Mouse (Mus musculus) spleen, adult 18-20 months (tissue): Measurements from ENCODE around the gene D10Wsu102e.

Experiments used
- DNase-seq, 2 experiments: peaks; one replicate each; pipeline ENCODE4 v3.0.0; 2022; ENCODE audit warnings: mixed read lengths in 2 of 2

The D10Wsu102e gene

DNA sequence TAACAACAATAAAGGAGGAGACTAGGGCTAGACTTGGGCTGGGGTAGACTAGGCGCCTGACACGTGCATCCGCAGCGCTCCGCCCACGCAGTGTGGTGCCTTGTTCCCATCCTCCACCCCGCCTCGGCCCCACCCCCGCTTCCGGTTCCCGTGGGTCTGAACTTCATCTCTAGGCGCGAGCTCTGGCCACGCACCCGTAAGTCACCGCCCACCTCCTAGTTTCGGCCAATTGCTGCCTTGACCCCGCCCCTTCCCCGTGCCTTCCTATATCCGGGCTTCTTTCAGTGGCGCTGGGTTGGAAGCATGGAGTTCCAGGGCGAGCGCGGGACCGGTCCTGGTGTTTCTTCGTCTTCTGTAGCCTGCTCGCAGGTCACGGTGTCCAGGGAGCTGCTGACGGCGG is at the start of gene D10Wsu102e:
D10Wsu102e (plus strand) TSS at position 266 of the 400 bp plus-strand sequence.
- peak; percentile 92 to 93 for DNase-seq

DNA sequence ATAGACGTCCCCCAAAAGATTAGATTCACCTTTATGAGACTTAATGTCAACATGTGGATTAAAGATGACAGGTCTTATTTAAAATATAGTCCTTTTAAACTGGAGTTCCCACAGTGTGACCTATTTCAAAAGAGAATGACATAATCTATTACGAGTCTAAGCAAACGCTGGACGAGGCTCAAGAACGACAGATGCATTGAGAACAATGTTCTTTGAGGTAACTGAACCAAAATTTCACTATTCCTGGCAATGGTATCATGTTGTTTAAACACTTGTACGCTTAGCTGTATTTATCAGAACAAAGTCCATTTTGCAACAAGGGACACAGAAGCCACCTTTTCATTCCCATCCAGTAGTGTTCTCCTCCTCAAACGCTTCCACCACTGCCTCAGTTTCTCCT is 49.7 kb upstream of the D10Wsu102e start:
- DNase-seq: no peak

- DNase-seq: no peak
Measured at GRCm38 (mm10) chr10:83313033-83313432, 47.0 kb upstream of the D10Wsu102e start.

- DNase-seq: no peak
Measured at GRCm38 (mm10) chr10:83320396-83320795, 39.6 kb upstream of the D10Wsu102e start.

DNA sequence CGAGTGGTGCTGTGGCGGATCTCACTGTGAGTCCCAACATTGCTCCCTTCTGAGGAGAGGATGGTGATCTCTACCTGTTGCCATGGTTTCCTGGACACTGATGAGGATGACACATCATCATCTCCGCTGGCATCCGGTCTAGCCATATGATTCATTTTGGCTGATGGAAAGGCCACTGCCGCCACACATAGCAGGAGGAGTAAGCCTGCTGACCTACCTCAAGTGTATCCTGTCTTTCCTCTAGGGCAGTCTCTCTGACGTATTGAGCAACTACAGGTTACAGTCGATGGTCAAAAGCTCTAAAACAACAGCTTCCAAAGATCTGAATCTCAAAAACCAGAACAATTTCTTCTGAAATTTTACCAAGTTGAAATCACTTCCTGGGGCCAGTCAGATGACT is 39.2 kb upstream of the D10Wsu102e start:
- DNase-seq: no peak

GRCm38 (mm10) chr10:83321528-83321927 is 38.5 kb upstream of the D10Wsu102e start:
- DNase-seq: no peak

GRCm38 (mm10) chr10:83322551-83323100 is 37.4 kb upstream of the D10Wsu102e start:
- DNase-seq: no peak

DNA sequence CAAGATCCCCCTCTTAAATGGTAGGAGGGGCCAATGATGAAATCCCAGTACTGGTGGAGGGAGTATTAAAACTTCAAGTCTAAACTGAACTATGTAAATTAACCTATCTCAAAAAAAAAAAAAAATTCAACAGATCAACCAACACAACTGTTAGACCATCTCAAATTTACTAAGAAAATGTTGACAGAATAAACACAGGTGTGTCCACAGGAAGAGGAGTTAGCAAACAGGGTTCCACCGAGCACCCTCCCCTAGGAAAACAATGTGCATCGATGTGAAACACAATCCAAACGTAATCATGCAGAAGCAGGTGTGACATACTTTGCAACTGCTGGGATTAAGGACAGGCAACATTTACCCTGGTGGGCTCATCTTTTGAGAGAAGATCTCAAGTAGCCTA is 35.1 kb upstream of the D10Wsu102e start:
- no peak for DNase-seq

- DNase-seq: no peak
Measured at GRCm38 (mm10) chr10:83325903-83326302, 34.1 kb upstream of the D10Wsu102e start.

DNA sequence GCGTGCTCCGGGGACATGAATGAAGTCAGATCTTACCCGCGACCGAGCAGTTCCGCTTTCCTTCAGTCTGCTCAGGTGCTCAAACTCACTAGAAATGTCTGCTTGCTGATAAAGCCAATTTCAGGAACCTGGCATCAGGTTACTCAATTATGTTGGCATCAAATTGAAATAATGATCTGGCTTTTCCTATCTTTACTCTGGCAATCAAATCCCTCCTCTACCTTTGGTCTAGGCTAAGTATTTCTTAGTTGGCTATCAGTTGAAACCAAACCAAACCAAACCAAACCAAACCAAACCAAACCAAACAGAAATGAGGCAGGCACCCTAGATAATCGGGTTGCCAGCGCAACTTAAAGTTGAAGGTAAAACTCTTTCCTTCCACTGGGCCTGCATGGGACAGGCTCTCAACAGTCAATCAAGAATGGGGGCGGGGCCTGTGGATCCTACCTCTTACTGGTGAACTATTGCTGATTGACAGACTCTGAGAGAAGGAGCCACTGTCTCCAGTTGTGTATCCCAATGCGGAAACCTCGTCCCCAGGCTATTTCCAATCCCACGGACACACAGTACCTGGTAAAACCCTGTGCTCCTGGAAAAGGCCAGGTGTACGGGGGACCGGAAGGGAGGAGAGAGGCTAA is 33.3 kb upstream of the D10Wsu102e start:
- DNase-seq: no peak

DNA sequence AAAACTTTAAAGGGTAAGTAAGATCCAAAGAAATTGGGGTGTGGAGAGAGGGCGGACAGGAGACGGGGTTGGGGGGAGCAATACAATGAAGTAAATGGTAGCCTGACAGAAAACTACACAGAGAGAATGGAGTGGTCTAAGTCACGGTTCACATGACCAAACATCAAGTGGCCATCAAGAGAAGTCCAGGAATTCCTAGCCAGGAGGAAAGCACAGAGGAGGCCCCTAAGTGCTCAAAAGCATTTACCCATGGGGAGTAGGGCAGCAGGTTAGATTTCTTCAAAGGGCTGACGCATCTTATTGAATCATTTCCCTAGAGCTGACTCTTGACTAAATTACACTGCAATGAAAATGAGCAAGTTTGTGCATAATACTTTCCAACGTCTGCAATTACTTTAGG is 31.2 kb upstream of the D10Wsu102e start:
- DNase-seq: no peak

- DNase-seq: peak; percentile 26 to 33
Measured at GRCm38 (mm10) chr10:83330336-83330735, 29.7 kb upstream of the D10Wsu102e start.

DNA sequence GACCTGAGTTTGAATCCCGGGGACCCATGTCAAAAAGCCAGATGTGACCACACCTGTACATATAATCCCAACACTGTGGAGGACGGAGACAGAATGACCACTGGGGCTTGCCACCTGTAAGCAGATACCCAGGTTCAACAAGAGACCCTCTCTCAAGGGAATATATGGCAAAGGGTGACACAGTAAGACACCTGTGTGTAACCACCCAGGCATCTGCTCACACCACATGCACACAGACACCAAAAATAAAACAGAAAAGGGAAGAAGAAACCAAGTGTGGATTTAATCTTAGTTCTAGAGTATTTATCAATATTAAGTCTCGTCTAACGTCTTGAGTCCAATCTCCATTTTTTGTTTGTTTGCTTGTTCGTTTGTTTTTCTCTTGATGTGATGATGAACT is 28.2 kb upstream of the D10Wsu102e start:
- DNase-seq: peak; percentile 11 to 28

GRCm38 (mm10) chr10:83332581-83332980 is 27.4 kb upstream of the D10Wsu102e start:
- peak; percentile 34 to 45 for DNase-seq

- no peak for DNase-seq
Measured at GRCm38 (mm10) chr10:83336336-83336735, 23.7 kb upstream of the D10Wsu102e start.

GRCm38 (mm10) chr10:83337159-83337951 is 22.7 kb upstream of the D10Wsu102e start, which contains the start of gene Slc41a2:
TSS of gene Slc41a2 (minus strand) at chr10:83337882.
- peak; percentile 66 to 72 for DNase-seq

GRCm38 (mm10) chr10:83337971-83338598 is 21.9 kb upstream of the D10Wsu102e start:
- no peak for DNase-seq

- DNase-seq: no peak
Measured at GRCm38 (mm10) chr10:83341226-83341625, 18.8 kb upstream of the D10Wsu102e start.

DNA sequence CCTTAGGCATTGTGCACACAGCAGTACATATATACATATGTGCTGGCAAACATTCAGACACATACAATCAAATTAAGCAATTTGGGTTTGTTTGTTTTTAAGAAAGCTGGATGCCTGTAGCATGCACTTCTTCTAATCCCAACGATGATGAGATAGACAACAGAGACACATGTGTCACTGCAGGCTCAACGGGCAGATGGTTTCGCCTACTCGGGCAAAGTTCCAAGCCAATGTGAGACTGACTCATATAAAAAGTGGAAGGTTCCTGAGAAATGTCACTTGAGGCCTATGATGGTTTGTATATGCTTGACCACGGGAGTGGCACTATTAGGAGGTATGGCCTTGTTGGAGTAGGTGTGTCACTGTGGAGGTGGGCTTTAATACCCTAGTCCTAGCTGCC is 16.9 kb upstream of the D10Wsu102e start:
- no peak for DNase-seq

- DNase-seq: no peak
Measured at GRCm38 (mm10) chr10:83343828-83344685, 16.0 kb upstream of the D10Wsu102e start.

DNA sequence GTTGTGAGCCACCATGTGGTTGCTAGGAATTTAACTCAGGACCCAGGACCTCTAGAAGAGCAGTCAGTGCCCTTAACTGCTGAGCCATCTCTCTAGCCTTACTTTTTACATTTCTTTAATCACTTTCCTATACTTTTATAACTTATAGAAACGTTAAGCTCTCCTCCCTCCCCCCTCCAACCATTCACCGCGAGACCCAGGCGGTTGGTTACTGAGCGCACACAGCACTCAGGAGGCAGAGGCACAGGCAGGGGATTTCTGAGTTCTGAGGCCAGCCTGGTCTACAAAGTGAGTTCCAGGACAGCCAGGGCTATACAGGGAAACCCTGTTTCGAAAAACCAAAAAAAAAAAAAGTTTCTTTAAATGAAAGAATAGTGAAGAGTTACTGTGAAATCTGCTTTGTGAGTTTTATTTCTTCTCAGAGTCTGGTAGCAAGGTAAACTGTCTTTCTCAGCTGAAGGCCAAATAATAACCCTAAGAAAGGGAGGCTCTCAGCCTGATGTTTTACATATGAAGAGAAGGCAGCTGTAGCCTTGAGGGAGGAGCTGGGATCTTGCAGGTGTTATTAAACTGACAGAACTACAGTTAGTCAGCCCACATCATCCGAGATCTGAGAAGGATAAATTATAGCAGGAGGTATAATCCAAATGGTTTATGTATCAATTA is 14.2 kb upstream of the D10Wsu102e start:
- no peak for DNase-seq

DNA sequence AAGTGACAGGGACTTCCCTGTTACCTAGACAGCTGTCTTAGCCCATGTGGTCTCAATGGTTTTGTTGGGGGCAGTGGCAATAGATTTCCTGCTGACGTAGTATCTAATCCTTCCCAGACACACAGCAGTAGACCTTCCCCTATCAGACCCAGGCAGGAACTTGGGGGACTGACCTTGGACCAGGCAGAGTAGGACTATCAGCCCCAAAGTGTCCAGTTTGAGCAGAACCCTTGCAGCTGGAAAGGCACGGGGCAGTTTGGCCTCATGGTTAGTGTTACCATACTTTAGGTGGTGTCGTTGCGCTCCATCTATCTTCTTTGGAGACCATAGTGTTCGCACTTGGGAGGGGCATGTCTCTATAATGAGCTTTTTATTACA is 13.7 kb upstream of the D10Wsu102e start:
- DNase-seq: no peak
